Mouse (Mus musculus) embryo, embryonic 11.5 days (tissue): ENCODE measurements around the gene Nup43.

Source experiments
- DNase-seq: peaks from one replicate; pipeline ENCODE4 v3.0.0-alpha.2; 2012; ENCODE audit warnings: low read depth, low spot score

Gene Nup43

DNA sequence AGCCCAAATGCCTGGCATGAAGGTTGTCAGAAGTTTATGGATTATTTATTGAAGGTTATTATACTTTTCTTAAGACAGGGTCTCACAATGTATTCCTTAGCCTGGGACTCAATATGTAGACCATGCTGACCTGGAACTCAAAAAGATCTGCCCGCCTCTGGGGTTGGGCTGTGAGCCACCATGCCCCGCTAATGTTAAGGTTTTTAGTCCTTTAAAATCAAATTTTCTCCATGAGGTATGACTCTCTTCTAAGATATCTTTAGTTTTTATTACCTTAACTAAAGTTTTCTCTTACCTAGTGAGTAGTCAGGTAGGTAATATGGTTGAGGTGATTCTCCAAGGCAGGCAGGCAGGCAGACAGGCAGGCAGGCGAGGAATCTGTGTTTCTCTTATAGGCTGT, 14.9 kb downstream of the Nup43 start:
- DNase-seq: no peak

DNA sequence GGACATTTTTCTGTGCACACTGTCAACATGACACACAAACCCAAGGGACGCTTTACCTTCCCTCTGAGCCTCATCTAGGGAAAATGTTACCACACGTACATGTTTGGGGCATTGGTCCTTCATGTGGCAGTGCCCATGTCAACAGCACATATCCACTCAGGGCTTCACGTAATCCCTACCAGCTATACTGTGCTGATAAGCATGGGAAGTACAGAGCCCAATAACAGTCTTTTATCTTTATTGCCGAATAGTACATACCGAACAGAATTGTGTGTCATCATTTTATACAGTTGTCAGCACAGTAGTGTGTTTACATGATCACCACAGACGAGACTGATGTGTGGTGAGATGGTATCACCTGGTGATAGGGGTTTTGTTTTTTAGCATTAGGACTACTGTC, 19.6 kb downstream of the Nup43 start:
- DNase-seq: no peak

- no peak for DNase-seq
These were observed 28.0 kb downstream of the Nup43 start for GRCm38 (mm10) chr10:7695286-7695685.

DNA sequence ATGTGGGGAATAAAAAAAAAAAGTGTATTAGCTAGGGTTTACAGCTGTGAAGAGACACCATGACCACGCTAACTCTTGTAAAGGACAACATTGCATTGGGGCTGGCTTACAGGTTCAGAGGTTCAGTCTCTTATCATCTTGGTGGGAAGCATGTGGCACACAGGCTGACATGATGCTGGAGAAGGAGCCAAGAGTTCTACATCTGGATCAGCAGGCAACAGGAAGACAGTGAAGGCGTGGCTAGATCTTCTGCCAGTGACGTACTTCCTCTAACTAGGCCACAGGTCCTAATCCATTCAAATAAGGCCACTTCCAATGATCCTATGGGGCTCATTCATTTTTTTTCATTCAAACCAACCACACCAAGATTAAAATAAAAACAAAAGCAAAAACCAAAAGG, 32.8 kb downstream of the Nup43 start:
- no peak for DNase-seq

DNA sequence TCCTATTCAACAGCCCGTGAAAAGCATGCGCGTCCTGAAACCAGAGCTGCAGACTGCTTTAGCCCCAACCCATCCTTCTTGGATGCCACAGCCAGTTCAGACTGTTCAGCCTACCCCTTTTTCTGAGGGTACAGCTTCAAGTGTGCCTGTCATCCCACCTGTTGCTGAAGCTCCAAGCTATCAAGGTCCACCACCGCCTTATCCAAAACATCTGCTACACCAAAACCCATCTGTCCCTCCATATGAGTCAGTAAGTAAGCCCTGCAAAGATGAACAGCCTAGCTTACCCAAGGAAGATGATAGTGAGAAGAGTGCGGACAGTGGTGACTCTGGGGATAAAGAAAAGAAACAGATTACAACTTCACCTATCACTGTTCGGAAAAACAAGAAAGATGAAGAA, 35.3 kb downstream of the Nup43 start:
- DNase-seq: no peak

- no peak for DNase-seq
These were observed 42.8 kb downstream of the Nup43 start for GRCm38 (mm10) chr10:7710121-7710520.

DNA sequence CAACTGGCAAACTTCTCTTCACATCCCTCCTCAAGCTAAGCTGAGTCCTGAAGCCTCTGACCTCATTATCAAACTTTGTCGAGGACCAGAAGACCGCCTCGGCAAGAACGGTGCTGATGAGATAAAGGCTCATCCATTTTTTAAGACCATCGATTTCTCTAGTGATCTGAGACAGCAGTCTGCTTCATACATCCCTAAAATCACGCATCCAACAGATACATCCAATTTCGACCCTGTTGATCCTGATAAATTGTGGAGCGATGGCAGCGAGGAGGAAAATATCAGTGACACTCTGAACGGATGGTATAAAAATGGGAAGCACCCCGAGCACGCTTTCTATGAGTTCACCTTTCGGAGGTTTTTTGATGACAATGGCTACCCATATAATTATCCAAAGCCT, 45.2 kb downstream of the Nup43 start:
- DNase-seq: no peak

GRCm38 (mm10) chr10:7715056-7715455, 47.8 kb downstream of the Nup43 start:
- DNase-seq: no peak

- peak; percentile 95 for DNase-seq
These were observed 58.6 kb downstream of the Nup43 start, which contains the start of gene Katna1 for GRCm38 (mm10) chr10:7725751-7726500. Katna1 (plus strand) TSS chr10:7726000.

DNA sequence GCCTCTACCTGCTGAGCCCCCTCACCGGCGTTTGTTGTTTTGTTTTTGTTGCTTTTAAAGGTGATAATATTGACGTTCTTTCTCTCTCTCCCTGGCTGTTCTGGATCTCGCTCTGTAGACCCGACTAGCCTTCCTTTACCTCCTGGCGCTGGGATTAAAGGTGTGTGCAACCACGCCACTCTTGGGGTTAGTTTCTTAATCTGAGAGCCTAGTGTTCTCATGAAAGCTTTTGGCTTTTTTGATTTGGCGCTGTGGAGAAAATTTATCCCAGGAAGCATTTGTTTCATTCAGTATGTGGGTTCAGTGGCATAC, 59.2 kb downstream of the Nup43 start:
- no peak for DNase-seq

DNA sequence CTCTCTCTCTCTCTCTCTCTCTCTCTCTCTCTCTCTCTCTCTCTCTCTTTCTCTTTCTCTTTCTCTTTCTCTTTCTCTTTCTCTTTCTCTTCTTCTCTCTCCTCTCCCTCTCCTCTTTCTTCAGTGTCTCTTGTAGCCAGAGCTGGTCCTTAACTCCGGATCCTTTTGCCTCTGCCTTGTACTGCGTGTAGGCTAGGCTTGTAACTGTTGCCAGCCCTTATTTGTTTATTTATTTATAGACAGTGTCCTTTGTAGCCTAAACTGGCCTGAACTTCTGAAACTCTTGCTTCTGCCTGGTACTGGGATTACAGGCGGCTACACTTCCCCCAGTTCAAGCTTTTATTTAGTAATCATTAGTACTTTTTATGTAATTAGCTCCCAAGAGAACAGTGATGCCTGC, 59.7 kb downstream of the Nup43 start:
- no peak for DNase-seq
